Mouse (Mus musculus): ENCODE measurements around the gene Aim2. TPM values are rescaled to one million over a fixed set of nuclear protein-coding genes. Genes with fewer than 3 reads are reported as not detected.
"Not testable (repeated sequence)": the region's sequence is repeated elsewhere in the genome, so short reads cannot be mapped to it uniquely, and the experiment has no call there.

Aim2 gene
- polyA plus RNA-seq (2014; fragmentation: Nextera tagmentation; extraction: Ambion mirVana): 0.53 and 1.3 TPM in 2 replicates

DNA sequence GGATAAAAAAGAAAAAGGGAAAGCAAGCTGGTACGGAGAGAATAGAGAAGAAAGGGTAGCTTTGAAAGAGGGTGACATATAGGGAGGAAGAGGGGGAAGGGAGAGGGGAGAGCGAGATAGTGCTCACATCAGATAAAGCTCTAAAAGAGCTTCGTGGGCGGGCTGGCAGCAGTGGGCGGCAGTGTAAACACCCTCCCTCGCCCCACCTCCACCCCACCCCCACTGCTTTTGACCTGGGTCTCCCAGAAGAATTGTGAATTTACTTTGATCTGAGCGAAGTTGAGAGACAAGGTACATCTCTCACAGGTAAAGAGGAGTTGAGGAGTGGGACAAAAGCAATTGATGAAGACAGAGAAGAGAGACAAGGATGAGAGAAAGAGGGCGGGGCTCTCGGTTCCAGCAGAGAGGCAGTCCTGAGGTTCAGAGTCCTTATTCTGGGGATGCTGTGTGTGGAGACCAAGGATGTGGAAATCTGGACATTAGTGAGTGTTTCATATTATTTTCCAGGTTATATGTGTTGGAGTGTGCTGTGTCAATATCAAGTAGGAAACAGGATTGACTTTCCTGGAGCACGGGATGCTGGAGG is at the start of gene Aim2:
TSS of gene Aim2 (plus strand) at position 508 of the 586 bp plus-strand sequence.
- H3K4me2 ChIP-seq (ENCODE audit: low read depth, low read length): peak within 1 kb of the TSS; percentile 49
- H3K27me3 ChIP-seq (replicated peaks; ENCODE audit: control insufficient read depth, insufficient read depth, low read length): no peaks in the 10 kb centered on the region
- H3K36me3 ChIP-seq (ENCODE audit: control insufficient read depth, insufficient read depth, low read length): no peaks in the 10 kb centered on the region
- H3K4me1 ChIP-seq (ENCODE audit: control insufficient read depth, insufficient read depth, low read length): peaks cover 7% of the 10 kb centered on the region; the same call in 1 of the 2 replicates
- H3K9me3 ChIP-seq (ENCODE audit: control insufficient read depth, low read length): no peaks in the 10 kb centered on the region
- 10% methylated on average over 10 of the region's 10 CpGs for whole genome bisulfite sequencing
- DNase-seq (ENCODE audit: low spot score): no peak
- peak within 1 kb of the TSS; percentile 22 for H3K4me3 ChIP-seq (ENCODE audit: low read depth, low read length)
- ATAC-seq (ENCODE audit: low read depth): peak; percentile 48; the same call in 1 of the 2 replicates
- H3K27ac ChIP-seq (replicated peaks; ENCODE audit: low read depth, low read length): no peak within 1 kb of the TSS
- peak within 1 kb of the TSS; percentile 34; the same call in 1 of the 2 replicates for H3K9ac ChIP-seq (ENCODE audit: low read depth, low read length)

DNA sequence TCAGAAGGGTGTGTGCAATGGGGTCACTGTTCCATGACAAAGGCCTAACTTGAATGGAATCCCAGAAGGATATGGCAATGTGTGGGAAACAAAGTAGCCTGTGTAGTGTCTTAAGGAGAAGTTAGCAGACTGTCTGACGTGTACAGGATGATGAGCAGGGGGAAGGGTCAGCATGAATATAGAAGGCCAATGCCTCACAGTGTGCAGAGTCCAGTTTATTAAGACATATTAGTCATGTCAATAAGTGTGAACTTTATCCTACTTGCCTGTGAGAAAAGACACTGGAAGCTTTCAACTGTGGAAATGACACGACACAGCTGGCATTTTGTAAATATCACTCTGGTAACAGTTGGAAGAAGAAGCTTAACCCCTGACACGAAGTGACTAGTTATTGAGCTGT is 47.9 kb upstream of the Aim2 start:
- DNase-seq (ENCODE audit: low spot score); H3K36me3 ChIP-seq (ENCODE audit: control insufficient read depth, insufficient read depth, low read length); H3K9ac ChIP-seq (ENCODE audit: low read depth, low read length); ATAC-seq (ENCODE audit: low read depth); H3K4me3 ChIP-seq (ENCODE audit: low read depth, low read length); H3K27ac ChIP-seq (replicated peaks; ENCODE audit: low read depth, low read length); H3K4me2 ChIP-seq (ENCODE audit: low read depth, low read length); H3K4me1 ChIP-seq (ENCODE audit: control insufficient read depth, insufficient read depth, low read length); H3K27me3 ChIP-seq (replicated peaks; ENCODE audit: control insufficient read depth, insufficient read depth, low read length); H3K9me3 ChIP-seq (ENCODE audit: control insufficient read depth, low read length): not testable (repeated sequence)
- WGBS: 52% methylated on average over 3 of the region's 3 CpGs

GRCm38 (mm10) chr1:173313535-173314050 is 37.1 kb upstream of the Aim2 start:
- not testable (repeated sequence) for ATAC-seq (ENCODE audit: low read depth); H3K9ac ChIP-seq (ENCODE audit: low read depth, low read length); H3K4me2 ChIP-seq (ENCODE audit: low read depth, low read length); H3K36me3 ChIP-seq (ENCODE audit: control insufficient read depth, insufficient read depth, low read length); H3K27me3 ChIP-seq (replicated peaks; ENCODE audit: control insufficient read depth, insufficient read depth, low read length); H3K4me1 ChIP-seq (ENCODE audit: control insufficient read depth, insufficient read depth, low read length); H3K9me3 ChIP-seq (ENCODE audit: control insufficient read depth, low read length); DNase-seq (ENCODE audit: low spot score); H3K27ac ChIP-seq (replicated peaks; ENCODE audit: low read depth, low read length); H3K4me3 ChIP-seq (ENCODE audit: low read depth, low read length)
- 70% methylated on average over 7 of the region's 7 CpGs for WGBS

GRCm38 (mm10) chr1:173315725-173316124 is 35.0 kb upstream of the Aim2 start:
- 88% methylated on average over 3 of the region's 3 CpGs for WGBS
- H3K4me2 ChIP-seq (ENCODE audit: low read depth, low read length): no peak overlapping the region
- no peaks in the 10 kb centered on the region for H3K27me3 ChIP-seq (replicated peaks; ENCODE audit: control insufficient read depth, insufficient read depth, low read length)
- H3K9me3 ChIP-seq (ENCODE audit: control insufficient read depth, low read length): no peaks in the 10 kb centered on the region
- ATAC-seq (ENCODE audit: low read depth) (no peak), DNase-seq (ENCODE audit: low spot score) (no peak)
- H3K27ac ChIP-seq (replicated peaks; ENCODE audit: low read depth, low read length): no peak overlapping the region
- no peaks in the 10 kb centered on the region for H3K36me3 ChIP-seq (ENCODE audit: control insufficient read depth, insufficient read depth, low read length)
- H3K9ac ChIP-seq (ENCODE audit: low read depth, low read length): no peak overlapping the region
- no peak overlapping the region for H3K4me3 ChIP-seq (ENCODE audit: low read depth, low read length)
- H3K4me1 ChIP-seq (ENCODE audit: control insufficient read depth, insufficient read depth, low read length): no peaks in the 10 kb centered on the region

GRCm38 (mm10) chr1:173317925-173318477 is 32.7 kb upstream of the Aim2 start:
- no peaks in the 10 kb centered on the region for H3K4me1 ChIP-seq (ENCODE audit: control insufficient read depth, insufficient read depth, low read length)
- no peak overlapping the region for H3K4me3 ChIP-seq (ENCODE audit: low read depth, low read length)
- DNase-seq (ENCODE audit: low spot score) (no peak), ATAC-seq (ENCODE audit: low read depth) (no peak)
- 89% methylated on average over 2 of the region's 2 CpGs for WGBS
- no peaks in the 10 kb centered on the region for H3K27me3 ChIP-seq (replicated peaks; ENCODE audit: control insufficient read depth, insufficient read depth, low read length)
- no peak overlapping the region for H3K9ac ChIP-seq (ENCODE audit: low read depth, low read length)
- no peak overlapping the region for H3K4me2 ChIP-seq (ENCODE audit: low read depth, low read length)
- H3K27ac ChIP-seq (replicated peaks; ENCODE audit: low read depth, low read length): no peak overlapping the region
- H3K9me3 ChIP-seq (ENCODE audit: control insufficient read depth, low read length): no peaks in the 10 kb centered on the region
- no peaks in the 10 kb centered on the region for H3K36me3 ChIP-seq (ENCODE audit: control insufficient read depth, insufficient read depth, low read length)

DNA sequence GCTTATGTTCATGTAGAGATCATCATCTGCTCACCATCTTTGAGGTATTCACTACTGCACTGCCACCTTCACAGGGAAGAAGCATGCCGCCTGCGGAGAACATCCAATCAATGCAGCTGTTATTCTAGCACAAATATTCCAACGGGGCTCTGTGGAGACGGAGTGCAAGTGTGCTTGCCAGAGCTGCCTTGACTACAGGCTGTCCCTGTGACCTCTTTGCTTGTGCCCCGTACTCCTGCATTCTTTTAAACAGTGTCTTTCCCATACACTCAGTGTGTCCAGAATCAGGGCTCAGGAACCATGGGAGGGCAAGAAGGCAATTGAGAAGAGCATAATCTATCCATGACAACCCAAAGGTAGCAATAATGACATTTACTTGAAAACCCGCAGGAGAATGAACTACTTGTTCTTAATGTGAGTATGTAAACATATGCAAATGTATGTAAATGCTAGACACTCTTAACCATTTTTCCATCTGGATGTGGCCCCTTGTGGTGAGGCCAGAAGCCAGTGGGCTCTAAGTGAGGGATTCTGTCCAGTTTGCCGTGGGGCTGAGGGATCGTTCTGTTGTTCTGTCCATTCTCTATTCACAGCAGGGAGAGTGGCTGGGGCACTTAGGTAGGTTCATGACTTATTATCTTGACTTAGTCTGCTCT is 29.0 kb upstream of the Aim2 start:
- H3K4me2 ChIP-seq (ENCODE audit: low read depth, low read length): no peak overlapping the region
- 67% methylated on average over 8 of the region's 8 CpGs for WGBS
- DNase-seq (ENCODE audit: low spot score) (no peak), ATAC-seq (ENCODE audit: low read depth) (no peak)
- no peak overlapping the region for H3K4me3 ChIP-seq (ENCODE audit: low read depth, low read length)
- H3K27ac ChIP-seq (replicated peaks; ENCODE audit: low read depth, low read length): no peak overlapping the region
- H3K36me3 ChIP-seq (ENCODE audit: control insufficient read depth, insufficient read depth, low read length): no peaks in the 10 kb centered on the region
- no peaks in the 10 kb centered on the region for H3K4me1 ChIP-seq (ENCODE audit: control insufficient read depth, insufficient read depth, low read length)
- no peaks in the 10 kb centered on the region for H3K9me3 ChIP-seq (ENCODE audit: control insufficient read depth, low read length)
- no peak overlapping the region for H3K9ac ChIP-seq (ENCODE audit: low read depth, low read length)
- H3K27me3 ChIP-seq (replicated peaks; ENCODE audit: control insufficient read depth, insufficient read depth, low read length): no peaks in the 10 kb centered on the region

DNA sequence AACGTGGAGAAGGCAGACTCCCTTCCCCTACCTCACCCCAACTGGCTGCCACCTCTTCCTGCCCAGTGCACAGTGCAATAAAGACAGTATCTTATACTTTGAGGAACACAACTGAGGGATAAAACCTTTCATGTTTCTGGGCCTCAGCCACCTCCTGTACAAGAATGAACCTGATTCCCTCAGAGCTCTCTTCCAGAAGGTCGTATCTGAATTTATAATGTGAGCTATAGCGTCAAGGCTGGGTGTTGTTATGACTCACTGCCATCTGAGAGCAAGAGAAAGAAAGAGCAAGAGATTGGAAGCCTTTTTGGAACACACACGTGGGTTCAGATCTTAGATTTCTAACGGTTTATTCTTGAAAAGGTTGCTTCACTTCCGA is 28.4 kb upstream of the Aim2 start:
- Histone ChIP-seq H3K4me1 (ENCODE audit: control insufficient read depth, insufficient read depth, low read length) (no peaks in the 10 kb centered on the region), H3K4me2 (ENCODE audit: low read depth, low read length) (no peak overlapping the region), H3K27me3 (replicated peaks; ENCODE audit: control insufficient read depth, insufficient read depth, low read length) (no peaks in the 10 kb centered on the region), H3K27ac (replicated peaks; ENCODE audit: low read depth, low read length) (no peak overlapping the region), H3K9ac (ENCODE audit: low read depth, low read length) (no peak overlapping the region), H3K36me3 (ENCODE audit: control insufficient read depth, insufficient read depth, low read length) (no peaks in the 10 kb centered on the region), H3K9me3 (ENCODE audit: control insufficient read depth, low read length) (no peaks in the 10 kb centered on the region), H3K4me3 (ENCODE audit: low read depth, low read length) (no peak overlapping the region)
- WGBS: 72% methylated on average over 6 of the region's 6 CpGs
- no peak for ATAC-seq (ENCODE audit: low read depth)
- DNase-seq (ENCODE audit: low spot score): no peak

GRCm38 (mm10) chr1:173323839-173324585 is 26.7 kb upstream of the Aim2 start:
- no peaks in the 10 kb centered on the region for H3K4me1 ChIP-seq (ENCODE audit: control insufficient read depth, insufficient read depth, low read length)
- no peak overlapping the region for H3K4me3 ChIP-seq (ENCODE audit: low read depth, low read length)
- WGBS: 31% methylated on average over 5 of the region's 5 CpGs
- ATAC-seq (ENCODE audit: low read depth): no peak
- no peak overlapping the region for H3K4me2 ChIP-seq (ENCODE audit: low read depth, low read length)
- H3K27ac ChIP-seq (replicated peaks; ENCODE audit: low read depth, low read length): no peak overlapping the region
- no peaks in the 10 kb centered on the region for H3K36me3 ChIP-seq (ENCODE audit: control insufficient read depth, insufficient read depth, low read length)
- no peak overlapping the region for H3K9ac ChIP-seq (ENCODE audit: low read depth, low read length)
- no peaks in the 10 kb centered on the region for H3K27me3 ChIP-seq (replicated peaks; ENCODE audit: control insufficient read depth, insufficient read depth, low read length)
- no peak for DNase-seq (ENCODE audit: low spot score)
- H3K9me3 ChIP-seq (ENCODE audit: control insufficient read depth, low read length): no peaks in the 10 kb centered on the region
